16 mouse cellular contexts compared by ENCODE assay signal in genomic region chr5:149447733-149448132, GRCm38 (mm10). TPM values are rescaled to one million over a fixed set of nuclear protein-coding genes. Genes with fewer than 3 reads are reported as not detected.
DNase-seq lines count a peak whose midpoint lies in the region; ATAC-seq and TF ChIP-seq lines count a peak whose summit lies in the region.
"Had no signal": no experiment of that assay in that cellular context is flagged by ENCODE, and none has a peak within 500 bp of the region (broad histone marks: within the 10 kb centered on the region; RNA-seq: fewer than 3 reads in every experiment).

No protein-coding gene starts in this region.

- no peak overlapping the region for H3K4me3 ChIP-seq in intestine, postnatal 0 days (ENCODE audit: low read depth, low read length)
- no peak overlapping the region for H3K4me3 ChIP-seq in intestine, embryonic 15.5 days (replicated peaks)
- H3K4me3 ChIP-seq in thymus, adult 2 months (ENCODE audit: control insufficient read depth, insufficient read depth, low read length) = no peak overlapping the region
- no peak overlapping the region for H3K4me3 ChIP-seq in bone marrow macrophage, adult 2 months (ENCODE audit: insufficient read depth, low read length)
- no peak overlapping the region for H3K4me3 ChIP-seq in heart, embryonic 11.5 days (ENCODE audit: low read depth, low read length)
- no peak overlapping the region for H3K4me3 ChIP-seq in midbrain, embryonic 13.5 days (replicated peaks)
- H3K4me3 ChIP-seq: embryonic facial prominence, embryonic 10.5 days had no signal

- no peak for TF ChIP-seq POLR2A in thymus, adult 2 months (IDR thresholded peaks at IDR 0.05; ENCODE audit: control insufficient read depth, extremely low read depth, insufficient read depth, low read length, poor library complexity)
- no peak for TF ChIP-seq POLR2A in bone marrow macrophage, adult 2 months (IDR thresholded peaks at IDR 0.05; ENCODE audit: borderline replicate concordance, low read depth, low read length)

- H3K9ac ChIP-seq in intestine, postnatal 0 days (ENCODE audit: low read depth, low read length) = no peak overlapping the region
- no peak overlapping the region for H3K9ac ChIP-seq in intestine, embryonic 15.5 days
- H3K9ac ChIP-seq in heart, embryonic 11.5 days (ENCODE audit: low read depth, low read length) = no peak overlapping the region
- H3K9ac ChIP-seq in midbrain, embryonic 13.5 days (replicated peaks) = no peak overlapping the region

- H3K4me2 ChIP-seq in intestine, postnatal 0 days (replicated peaks; ENCODE audit: low read depth) = no peak overlapping the region
- H3K4me2 ChIP-seq in intestine, embryonic 15.5 days (replicated peaks) = no peak overlapping the region
- no peak overlapping the region for H3K4me2 ChIP-seq in heart, embryonic 11.5 days
- no peak overlapping the region for H3K4me2 ChIP-seq in midbrain, embryonic 13.5 days (replicated peaks)

- no peak overlapping the region for H3K27ac ChIP-seq in intestine, postnatal 0 days (ENCODE audit: low read depth, low read length)
- no peak overlapping the region for H3K27ac ChIP-seq in intestine, embryonic 15.5 days
- no peak overlapping the region for H3K27ac ChIP-seq in thymus, adult 2 months (ENCODE audit: control insufficient read depth, insufficient read depth, low read length)
- no peak overlapping the region for H3K27ac ChIP-seq in bone marrow macrophage, adult 2 months (ENCODE audit: insufficient read depth, low read depth, low read length)
- H3K27ac ChIP-seq in heart, embryonic 11.5 days (ENCODE audit: low read depth, low read length) = no peak overlapping the region
- H3K27ac ChIP-seq in midbrain, embryonic 13.5 days = no peak overlapping the region
- H3K27ac ChIP-seq: embryonic facial prominence, embryonic 10.5 days had no signal

- WGBS in intestine, postnatal 0 days = 78% methylated on average over 5 of the region's 5 CpGs
- 81% methylated on average over 5 of the region's 5 CpGs for WGBS in intestine, embryonic 15.5 days
- WGBS in thymus, adult 2 months = 97% methylated on average over 5 of the region's 5 CpGs
- WGBS in heart, embryonic 11.5 days (ENCODE audit: insufficient replicate concordance) = 78% methylated on average over 5 of the region's 5 CpGs
- WGBS in midbrain, embryonic 13.5 days = 86% methylated on average over 5 of the region's 5 CpGs

- DNase-seq in thymus, adult 2 months = no peak
- DNase-seq in thymus, postnatal 10 days (ENCODE audit: low spot score in 2 of 2) = no peak
- peak; percentile 45 for DNase-seq in testis, postnatal 14 days (ENCODE audit: low spot score)
- DNase-seq: cerebellum, adult 2 months; heart, postnatal 36 days; kidney, adult 18-20 months; layer of hippocampus, adult 9-11 months; left cerebral cortex, postnatal 4 days had no signal

- peak; percentile 45 for TF ChIP-seq CTCF in intestine, postnatal 0 days (IDR thresholded peaks at IDR 0.05; ENCODE audit: low read depth)
- peak; percentile 58; the same call in 1 of the 2 replicates for TF ChIP-seq CTCF in thymus, adult 2 months (IDR thresholded peaks at IDR 0.05; ENCODE audit: borderline replicate concordance, control insufficient read depth, extremely low read depth, insufficient read depth, low read length, poor library complexity)
- TF ChIP-seq CTCF in bone marrow macrophage, adult 2 months (IDR thresholded peaks at IDR 0.05; ENCODE audit: low read depth, low read length) = 0 out of 2 replicates have a peak, but pooled peaks have one; percentile 27

- H3K27me3 ChIP-seq in intestine, postnatal 0 days (replicated peaks; ENCODE audit: control insufficient read depth, insufficient read depth, low read length) = no peaks in the 10 kb centered on the region
- no peaks in the 10 kb centered on the region for H3K27me3 ChIP-seq in intestine, embryonic 15.5 days (replicated peaks)
- H3K27me3 ChIP-seq in thymus, adult 2 months (ENCODE audit: control insufficient read depth, insufficient read depth, low read length) = no peaks in the 10 kb centered on the region
- H3K27me3 ChIP-seq in heart, embryonic 11.5 days (ENCODE audit: control insufficient read depth, insufficient read depth, low read length) = no peaks in the 10 kb centered on the region
- H3K27me3 ChIP-seq in midbrain, embryonic 13.5 days = no peaks in the 10 kb centered on the region
- H3K27me3 ChIP-seq: CH12.LX had no signal

- no peaks in the 10 kb centered on the region for H3K9me3 ChIP-seq in intestine, postnatal 0 days (ENCODE audit: control insufficient read depth)
- no peaks in the 10 kb centered on the region for H3K9me3 ChIP-seq in intestine, embryonic 15.5 days
- no peaks in the 10 kb centered on the region for H3K9me3 ChIP-seq in heart, embryonic 11.5 days (replicated peaks; ENCODE audit: control insufficient read depth, low read length)
- H3K9me3 ChIP-seq in midbrain, embryonic 13.5 days = peaks cover 6% of the 10 kb centered on the region; the same call in 1 of the 2 replicates

- no peak for ATAC-seq in intestine, postnatal 0 days
- no peak for ATAC-seq in intestine, embryonic 15.5 days
- ATAC-seq in heart, embryonic 11.5 days (replicated peaks; ENCODE audit: insufficient number of reproducible peaks, low FRiP score, low TSS enrichment) = no peak
- no peak for ATAC-seq in midbrain, embryonic 13.5 days

- no peaks in the 10 kb centered on the region for H3K36me3 ChIP-seq in intestine, postnatal 0 days (ENCODE audit: control insufficient read depth, insufficient read depth)
- no peaks in the 10 kb centered on the region for H3K36me3 ChIP-seq in intestine, embryonic 15.5 days
- H3K36me3 ChIP-seq in thymus, adult 2 months (ENCODE audit: control insufficient read depth, insufficient read depth, low read length) = no peaks in the 10 kb centered on the region
- no peaks in the 10 kb centered on the region for H3K36me3 ChIP-seq in heart, embryonic 11.5 days (ENCODE audit: control insufficient read depth, insufficient read depth, low read length)
- no peaks in the 10 kb centered on the region for H3K36me3 ChIP-seq in midbrain, embryonic 13.5 days
- H3K36me3 ChIP-seq: embryonic facial prominence, embryonic 10.5 days had no signal

- no peaks in the 10 kb centered on the region for H3K4me1 ChIP-seq in intestine, postnatal 0 days (replicated peaks; ENCODE audit: control insufficient read depth, insufficient read depth, low read length)
- no peaks in the 10 kb centered on the region for H3K4me1 ChIP-seq in intestine, embryonic 15.5 days (replicated peaks)
- peaks cover 16% of the 10 kb centered on the region for H3K4me1 ChIP-seq in thymus, adult 2 months (replicated peaks; ENCODE audit: control insufficient read depth, insufficient read depth, low read length)
- no peaks in the 10 kb centered on the region for H3K4me1 ChIP-seq in bone marrow macrophage, adult 2 months (ENCODE audit: control insufficient read depth, insufficient read depth, low read length)
- H3K4me1 ChIP-seq in heart, embryonic 11.5 days (ENCODE audit: control insufficient read depth, insufficient read depth, low read length) = no peaks in the 10 kb centered on the region
- H3K4me1 ChIP-seq in midbrain, embryonic 13.5 days (replicated peaks) = 0 out of 2 replicates have a peak, but pooled peaks cover 9% of the 10 kb centered on the region

RNA-seq across cellular contexts. Expression of gene Tex26, which starts 8.3 kb away (rescaled TPM):
- polyA plus RNA-seq in intestine, postnatal 0 days (2015; fragmentation: Nextera tagmentation; extraction: Ambion mirVana) = 0.24 and 0.38 TPM in 2 replicates
- 0.11 and 0.36 TPM in 2 replicates for polyA plus RNA-seq in intestine, embryonic 15.5 days (2015; fragmentation: Nextera tagmentation; extraction: Ambion mirVana)
- polyA plus RNA-seq in thymus, adult 2 months (2012; rRNA removed) = 0.18 and 0.38 TPM in 2 replicates
- polyA plus RNA-seq in bone marrow macrophage, adult 2 months (2012; ENCODE audit: insufficient read depth, insufficient read length, missing spikeins) = not detected in 2 replicates
- polyA plus RNA-seq in heart, embryonic 11.5 days (2014; fragmentation: Nextera tagmentation; extraction: Ambion mirVana) = 0.52 and 0.57 TPM in 2 replicates
- polyA plus RNA-seq in midbrain, embryonic 13.5 days (2015; fragmentation: Nextera tagmentation; extraction: Ambion mirVana) = 2.3 and 2.5 TPM in 2 replicates
- polyA plus RNA-seq: liver, embryonic 16.5 days had no signal

RNA-seq across cellular contexts. Expression of gene Medag, which starts 36.2 kb away (rescaled TPM):
- polyA plus RNA-seq in intestine, postnatal 0 days (2015; fragmentation: Nextera tagmentation; extraction: Ambion mirVana) = 1.6 and 2.2 TPM in 2 replicates
- 2.2 and 2.4 TPM in 2 replicates for polyA plus RNA-seq in intestine, embryonic 15.5 days (2015; fragmentation: Nextera tagmentation; extraction: Ambion mirVana)
- 2.8 and 2.9 TPM in 2 replicates for polyA plus RNA-seq in thymus, adult 2 months (2012; rRNA removed)
- 0.19 and 0.57 TPM in 2 replicates for polyA plus RNA-seq in bone marrow macrophage, adult 2 months (2012; ENCODE audit: insufficient read depth, insufficient read length, missing spikeins)
- 0.75 and 0.96 TPM in 2 replicates for polyA plus RNA-seq in heart, embryonic 11.5 days (2014; fragmentation: Nextera tagmentation; extraction: Ambion mirVana)
- polyA plus RNA-seq in midbrain, embryonic 13.5 days (2015; fragmentation: Nextera tagmentation; extraction: Ambion mirVana) = 1.9 and 2.3 TPM in 2 replicates
